Mouse (Mus musculus): ENCODE measurements around the gene Fignl2.

DNA sequence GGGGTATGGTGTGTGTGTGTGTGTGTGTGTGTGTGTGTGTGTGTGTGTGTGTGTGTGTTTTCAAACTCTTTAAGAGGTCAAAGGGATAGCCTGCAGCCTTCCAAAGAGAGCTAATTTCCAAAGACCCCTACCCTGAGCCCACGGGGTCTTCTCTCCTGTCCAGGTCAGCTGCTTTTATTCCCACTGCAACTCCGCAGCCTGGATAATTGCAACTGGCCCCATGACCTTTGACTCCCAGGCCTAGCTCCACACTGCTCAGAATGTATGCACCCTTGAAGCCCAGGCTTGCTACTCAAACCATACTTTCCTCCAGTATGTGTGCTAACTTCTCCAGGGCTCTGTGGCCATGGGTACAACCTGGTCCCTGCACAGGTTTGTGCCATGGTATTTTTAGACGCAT lies 17.0 kb upstream of the Fignl2 start:
- TF ChIP-seq USF2 (IDR thresholded peaks at IDR 0.05; ENCODE audit: borderline replicate concordance in 1 of 2, insufficient read depth in 1 of 2, low read depth in 1 of 2, low read length in 2 of 2) (no peak), ZC3H11A (IDR thresholded peaks at IDR 0.05; ENCODE audit: low read depth, low read length) (no peak), CTCF (IDR thresholded peaks at IDR 0.05 in 2 of 3, conservative IDR thresholded peaks at IDR 0.05 in 1 of 3; ENCODE audit: control insufficient read depth in 1 of 3, insufficient read depth in 1 of 3, low read depth in 2 of 3, low read length in 3 of 3, poor library complexity in 1 of 3, severe bottlenecking in 1 of 3) (no peak), EP300 (IDR thresholded peaks at IDR 0.05; ENCODE audit: low read depth in 1 of 2, low read length in 2 of 2) (no peak), HCFC1 (IDR thresholded peaks at IDR 0.05; ENCODE audit: low read depth, low read length) (no peak), RAD21 (IDR thresholded peaks at IDR 0.05; ENCODE audit: low read depth, low read length) (no peak), TCF12 (IDR thresholded peaks at IDR 0.05; ENCODE audit: low read depth, low read length) (no peak), POLR2A (IDR thresholded peaks at IDR 0.05; ENCODE audit: control insufficient read depth in 1 of 2, insufficient read depth in 1 of 2, low read depth in 1 of 2, low read length in 2 of 2, poor library complexity in 1 of 2) (no peak), MAZ (IDR thresholded peaks at IDR 0.05; ENCODE audit: low read depth, low read length) (no peak), NRF1 (IDR thresholded peaks at IDR 0.05; ENCODE audit: insufficient read depth, low read depth, low read length, poor library complexity, severe bottlenecking) (no peak), GATA1 (IDR thresholded peaks at IDR 0.05; ENCODE audit: low read depth, low read length) (no peak)

Measured in MEL (cell line).